Mouse (Mus musculus) forebrain, embryonic 10.5 days (tissue): ENCODE measurements around the gene Mcrs1. TPM values are rescaled to one million over a fixed set of nuclear protein-coding genes. Genes with fewer than 3 reads are reported as not detected.

ENCODE experiments used
- polyA plus RNA-seq: library from polyadenylated mRNA; unstranded; fragments of >200 nt; fragmentation: Nextera tagmentation; extraction: Ambion mirVana; gene quantifications from 2 replicates; pipeline ENCODE4 v1.2.1, GENCODE M21; 2016

The Mcrs1 gene
- polyA plus RNA-seq, 1 experiment from 2014 or later: 203 TPM

Other genes with a start within 250 kb of the Mcrs1 start
- 160 and 171 TPM in 2 replicates for gene Tuba1c, start 222.1 kb downstream of the Mcrs1 start, polyA plus RNA-seq
- gene Prph, start 196.8 kb downstream of the Mcrs1 start, polyA plus RNA-seq: 0.20 and 0.33 TPM in 2 replicates
- 51.1 and 53.1 TPM in 2 replicates for gene Troap, start 177.4 kb downstream of the Mcrs1 start, polyA plus RNA-seq
- gene C1ql4, start 164.1 kb downstream of the Mcrs1 start, polyA plus RNA-seq: 0.12 TPM in 1 of 2 replicates, not detected in the other
- gene Dnajc22, start 158.8 kb downstream of the Mcrs1 start, polyA plus RNA-seq: 1.0 and 1.2 TPM in 2 replicates
- 53.5 and 56.5 TPM in 2 replicates for gene Spats2, start 126.0 kb downstream of the Mcrs1 start, polyA plus RNA-seq
- gene Kcnh3, start 27.1 kb downstream of the Mcrs1 start, polyA plus RNA-seq: 0.17 TPM in 1 of 2 replicates, not detected in the other
- 60.7 and 62.2 TPM in 2 replicates for gene Prpf40b, start 43.1 kb upstream of the Mcrs1 start, polyA plus RNA-seq
- gene Fam186b, start 43.9 kb upstream of the Mcrs1 start, polyA plus RNA-seq: 0.11 and 0.17 TPM in 2 replicates
- 14.3 and 16.9 TPM in 2 replicates for gene Fmnl3, start 118.5 kb upstream of the Mcrs1 start, polyA plus RNA-seq
- 267 and 272 TPM in 2 replicates for gene Tmbim6, start 140.9 kb upstream of the Mcrs1 start, polyA plus RNA-seq
- 10.9 and 13.7 TPM in 2 replicates for gene Nckap5l, start 205.8 kb upstream of the Mcrs1 start, polyA plus RNA-seq
- 19.6 and 20.5 TPM in 2 replicates for gene Bcdin3d, start 222.8 kb upstream of the Mcrs1 start, polyA plus RNA-seq